Mouse (Mus musculus) limb, embryonic 11.5 days (tissue): ENCODE results near the gene Dnase1l3. TPM values are rescaled to one million over a fixed set of nuclear protein-coding genes. Genes with fewer than 3 reads are reported as not detected.
A peak's percentile ranks its signal among the peaks of the same experiment; 100 is the strongest.

Experiments
- ATAC-seq: fragments of 200-750 bp; cut with Nextera tagmentation; 2 replicates; pipeline ENCODE4 v1.8.0; 2017; ENCODE audit warnings: low read depth; ENCODE audit not compliant: insufficient number of reproducible peaks, low FRiP score, low TSS enrichment
- DNase-seq: peaks from one replicate; pipeline ENCODE4 v3.0.0-alpha.2; 2015; ENCODE audit warnings: low spot score
- H3K27ac ChIP-seq: fragments of 300-500 bp; sonication (generic); replicated peaks from 2 replicates; pipeline ENCODE4 v1.5.1; 2014; ENCODE audit warnings: low read depth, mild to moderate bottlenecking, low read length
- H3K27me3 ChIP-seq: fragments of 300-500 bp; sonication (generic); 2 replicates; pipeline ENCODE4 v1.6.1; 2014; ENCODE audit warnings: mild to moderate bottlenecking, low read length, mixed read lengths; ENCODE audit not compliant: control insufficient read depth, insufficient read depth
- H3K36me3 ChIP-seq: fragments of 300-500 bp; sonication (generic); 2 replicates; pipeline ENCODE4 v1.6.1; 2014; ENCODE audit warnings: mild to moderate bottlenecking, low read length, moderate library complexity, mixed read lengths; ENCODE audit not compliant: control insufficient read depth, insufficient read depth
- H3K4me1 ChIP-seq: fragments of 300-500 bp; sonication (generic); 2 replicates; pipeline ENCODE4 v1.6.1; 2014; ENCODE audit warnings: low read length, mixed read lengths; ENCODE audit not compliant: control insufficient read depth, insufficient read depth
- H3K4me2 ChIP-seq: fragments of 300-500 bp; sonication (generic); 2 replicates; pipeline ENCODE4 v1.6.1; 2014; ENCODE audit warnings: low read depth, mild to moderate bottlenecking, moderate library complexity; ENCODE audit not compliant: severe bottlenecking
- H3K4me3 ChIP-seq: fragments of 300-500 bp; sonication (generic); 2 replicates; pipeline ENCODE4 v1.5.1; 2014; ENCODE audit warnings: low read depth, low read length
- H3K9ac ChIP-seq: fragments of 300-500 bp; sonication (generic); 2 replicates; pipeline ENCODE4 v1.6.1; 2014; ENCODE audit warnings: mild to moderate bottlenecking, low read length
- H3K9me3 ChIP-seq: fragments of 300-500 bp; sonication (generic); 2 replicates; pipeline ENCODE4 v1.6.1; 2016; ENCODE audit warnings: low read length; ENCODE audit not compliant: control insufficient read depth
- WGBS: fragments of 180-500 bp; shearing (Covaris S2); extraction: QIAGEN DNeasy Blood & Tissue Kit; methylation state at CpG from one replicate; pipeline ENCODE4 v1.1.7; 2014; 5-methylcytosine and 5-hydroxymethylcytosine counted together
- polyA plus RNA-seq: library from polyadenylated mRNA; unstranded; fragments of >200 nt; fragmentation: Nextera tagmentation; extraction: Ambion mirVana; gene quantifications from 2 replicates; pipeline ENCODE4 v1.2.1, GENCODE M21; 2014

Dnase1l3 gene
- 0.04 TPM in 1 of 2 replicates, not detected in the other for polyA plus RNA-seq

GRCm38 (mm10) chr14:7994271-7994767 is at the start of gene Dnase1l3:
Gene Dnase1l3, minus strand, starts transcription at chr14:7994573.
- Histone ChIP-seq H3K4me3 (no peak within 1 kb of the TSS), H3K9me3 (no peaks in the 10 kb centered on the region), H3K4me1 (no peaks in the 10 kb centered on the region), H3K4me2 (no peak within 1 kb of the TSS), H3K9ac (no peak within 1 kb of the TSS), H3K36me3 (no peaks in the 10 kb centered on the region), H3K27ac (no peak within 1 kb of the TSS), H3K27me3 (0 out of 2 replicates have a peak, but pooled peaks cover 3% of the 10 kb centered on the region)
- DNase-seq: peak; percentile 42
- WGBS: 68% methylated on average over 8 of the region's 8 CpGs
- ATAC-seq: no peak

DNA sequence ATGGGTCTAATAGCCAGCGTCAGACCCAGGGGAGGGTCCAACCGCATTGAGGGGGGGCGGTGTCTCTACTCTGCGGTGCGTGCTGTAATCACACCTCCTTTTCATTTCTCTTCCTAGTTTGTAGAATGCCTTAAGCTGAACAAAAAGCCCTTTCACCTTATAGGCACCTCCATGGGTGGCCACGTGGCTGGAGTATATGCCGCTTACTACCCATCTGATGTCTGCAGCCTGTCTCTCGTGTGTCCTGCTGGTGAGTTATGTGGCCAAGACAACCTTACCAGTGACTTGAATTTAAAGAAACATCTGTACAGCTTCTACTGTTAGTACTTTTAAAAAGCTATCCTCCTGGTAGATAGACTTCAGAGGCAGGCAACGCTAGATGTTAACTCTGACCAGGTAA is 48.2 kb upstream of the Dnase1l3 start:
- no peak for ATAC-seq

GRCm38 (mm10) chr14:8042120-8042519 is 47.7 kb upstream of the Dnase1l3 start:
- DNase-seq (no peak), ATAC-seq (no peak)
- H3K4me1 ChIP-seq: no peaks in the 10 kb centered on the region
- no peak overlapping the region for H3K4me2 ChIP-seq
- no peaks in the 10 kb centered on the region for H3K27me3 ChIP-seq
- H3K36me3 ChIP-seq: no peaks in the 10 kb centered on the region; the same call in 1 of the 2 replicates
- H3K9ac ChIP-seq: no peak overlapping the region
- no peaks in the 10 kb centered on the region; the same call in 1 of the 2 replicates for H3K9me3 ChIP-seq
- 92% methylated on average over 2 of the region's 2 CpGs for WGBS
- H3K4me3 ChIP-seq: no peak overlapping the region
- no peak overlapping the region for H3K27ac ChIP-seq

More for the DNA sequence above, 48.2 kb upstream of the Dnase1l3 start:
- no peak overlapping the region for H3K9ac ChIP-seq
- no peak overlapping the region for H3K4me2 ChIP-seq
- no peak overlapping the region for H3K4me3 ChIP-seq
- no peak for DNase-seq
- no peak overlapping the region for H3K27ac ChIP-seq
- no peaks in the 10 kb centered on the region for H3K27me3 ChIP-seq
- 94% methylated on average over 9 of the region's 9 CpGs for WGBS
- no peaks in the 10 kb centered on the region; the same call in 1 of the 2 replicates for H3K36me3 ChIP-seq
- no peaks in the 10 kb centered on the region; the same call in 1 of the 2 replicates for H3K9me3 ChIP-seq
- H3K4me1 ChIP-seq: no peaks in the 10 kb centered on the region

DNA sequence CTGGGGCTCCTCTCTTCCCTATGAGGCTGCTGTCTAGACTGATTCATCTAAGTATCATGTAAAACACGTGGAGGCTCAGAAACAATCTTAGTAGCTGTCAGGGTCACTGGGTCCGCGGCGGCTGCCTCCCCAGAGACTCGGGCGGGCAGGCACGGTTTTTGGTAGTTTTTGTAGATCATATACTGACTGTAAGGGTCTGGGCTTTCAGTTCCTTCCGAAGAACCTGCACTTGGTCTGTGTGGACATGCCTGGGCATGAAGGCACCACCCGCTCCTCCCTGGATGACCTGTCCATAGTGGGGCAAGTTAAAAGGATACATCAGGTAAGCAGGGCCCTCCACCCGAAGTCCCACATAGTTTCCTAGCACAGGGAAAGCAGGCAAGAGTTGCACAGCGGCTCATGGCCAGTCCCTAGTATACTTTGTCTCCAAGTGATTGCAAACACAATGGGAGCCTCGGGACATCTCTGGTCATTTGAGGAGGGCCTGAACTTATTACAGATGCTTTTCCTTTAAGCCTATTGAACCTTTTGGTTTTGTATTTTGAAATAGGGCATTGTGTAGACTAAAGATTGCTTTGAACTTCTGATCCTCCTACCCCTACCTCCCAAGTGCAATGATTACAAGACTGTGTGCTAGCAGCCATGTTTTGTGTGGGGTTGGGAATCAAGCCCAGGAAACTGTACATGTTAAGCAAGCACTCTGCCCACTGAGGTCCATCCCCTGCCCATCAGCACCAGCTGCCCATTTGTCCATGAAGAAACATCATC is 46.7 kb upstream of the Dnase1l3 start:
- Histone ChIP-seq H3K9me3 (no peaks in the 10 kb centered on the region; the same call in 1 of the 2 replicates), H3K36me3 (no peaks in the 10 kb centered on the region), H3K27me3 (no peaks in the 10 kb centered on the region), H3K4me1 (no peaks in the 10 kb centered on the region), H3K4me2 (no peak overlapping the region), H3K4me3 (no peak overlapping the region), H3K27ac (no peak overlapping the region), H3K9ac (no peak overlapping the region)
- no peak for DNase-seq
- no peak for ATAC-seq
- 85% methylated on average over 12 of the region's 12 CpGs for WGBS

GRCm38 (mm10) chr14:8040179-8040578 is 45.8 kb upstream of the Dnase1l3 start:
- Histone ChIP-seq H3K4me1 (no peaks in the 10 kb centered on the region), H3K27ac (no peak overlapping the region), H3K4me2 (no peak overlapping the region), H3K27me3 (no peaks in the 10 kb centered on the region), H3K9ac (no peak overlapping the region), H3K9me3 (no peaks in the 10 kb centered on the region; the same call in 1 of the 2 replicates), H3K4me3 (no peak overlapping the region), H3K36me3 (no peaks in the 10 kb centered on the region)
- DNase-seq (no peak), ATAC-seq (no peak)
- WGBS: 84% methylated on average over 3 of the region's 3 CpGs

DNA sequence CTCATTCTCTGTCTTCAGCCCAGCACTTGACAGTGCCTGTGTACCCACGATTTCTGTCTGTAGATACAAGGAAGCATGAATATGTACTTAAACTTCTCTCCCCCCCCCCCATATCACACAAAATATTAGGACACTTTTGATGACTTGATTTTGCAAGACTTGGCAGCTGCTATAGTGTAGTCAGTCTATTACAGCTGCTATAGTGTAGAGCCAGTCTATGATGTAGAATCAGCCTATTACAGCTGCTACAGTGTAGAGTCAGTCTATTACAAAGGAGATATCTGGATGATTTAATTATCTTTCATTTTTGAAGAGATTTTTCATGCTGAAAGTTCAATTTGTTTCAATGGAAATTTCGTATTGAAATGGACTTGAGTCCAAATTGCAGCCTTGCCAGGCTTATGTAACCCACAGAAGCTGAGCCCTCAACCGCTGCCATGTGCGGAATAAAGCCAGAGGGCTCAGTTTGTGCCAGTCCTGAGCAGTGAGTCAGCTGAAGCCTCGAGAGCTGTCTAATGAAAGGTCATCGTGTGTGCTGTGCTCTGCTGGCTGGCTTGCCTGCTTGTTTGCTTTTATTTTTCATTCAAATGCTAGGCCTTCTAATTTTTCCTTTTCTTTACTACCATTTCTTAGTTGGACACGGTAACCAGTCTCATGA is 44.5 kb upstream of the Dnase1l3 start:
- H3K9me3 ChIP-seq: no peaks in the 10 kb centered on the region; the same call in 1 of the 2 replicates
- no peak overlapping the region for H3K9ac ChIP-seq
- DNase-seq: no peak
- no peak for ATAC-seq
- no peaks in the 10 kb centered on the region for H3K36me3 ChIP-seq
- H3K4me3 ChIP-seq: no peak overlapping the region
- H3K4me1 ChIP-seq: no peaks in the 10 kb centered on the region
- H3K4me2 ChIP-seq: no peak overlapping the region
- H3K27me3 ChIP-seq: no peaks in the 10 kb centered on the region
- no peak overlapping the region for H3K27ac ChIP-seq
- WGBS: 82% methylated on average over 7 of the region's 7 CpGs

DNA sequence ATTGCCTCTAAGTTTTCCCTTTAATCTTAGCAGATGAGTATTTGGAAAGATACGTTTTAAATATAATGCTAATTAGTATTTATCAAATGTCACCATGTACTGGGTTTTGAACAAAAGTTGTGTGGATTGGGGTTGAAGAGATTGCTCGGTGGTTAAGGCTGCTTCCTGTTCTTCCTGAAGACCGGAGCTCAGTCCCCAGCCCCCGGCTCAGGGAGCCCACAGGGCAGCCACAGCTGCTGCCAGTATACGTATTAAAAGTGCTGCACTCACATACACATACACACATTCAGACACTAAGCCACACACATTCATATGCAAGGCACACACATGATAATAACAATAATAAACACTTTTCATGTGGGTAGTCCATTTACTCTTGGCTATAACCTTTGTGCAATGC is 43.8 kb upstream of the Dnase1l3 start:
- H3K4me1 ChIP-seq: no peaks in the 10 kb centered on the region
- H3K27me3 ChIP-seq: no peaks in the 10 kb centered on the region
- no peak overlapping the region for H3K9ac ChIP-seq
- WGBS: 83% methylated on average over 5 of the region's 5 CpGs
- no peak overlapping the region for H3K27ac ChIP-seq
- H3K4me2 ChIP-seq: no peak overlapping the region
- no peak overlapping the region for H3K4me3 ChIP-seq
- H3K9me3 ChIP-seq: no peaks in the 10 kb centered on the region; the same call in 1 of the 2 replicates
- H3K36me3 ChIP-seq: no peaks in the 10 kb centered on the region
- ATAC-seq (no peak), DNase-seq (no peak)

DNA sequence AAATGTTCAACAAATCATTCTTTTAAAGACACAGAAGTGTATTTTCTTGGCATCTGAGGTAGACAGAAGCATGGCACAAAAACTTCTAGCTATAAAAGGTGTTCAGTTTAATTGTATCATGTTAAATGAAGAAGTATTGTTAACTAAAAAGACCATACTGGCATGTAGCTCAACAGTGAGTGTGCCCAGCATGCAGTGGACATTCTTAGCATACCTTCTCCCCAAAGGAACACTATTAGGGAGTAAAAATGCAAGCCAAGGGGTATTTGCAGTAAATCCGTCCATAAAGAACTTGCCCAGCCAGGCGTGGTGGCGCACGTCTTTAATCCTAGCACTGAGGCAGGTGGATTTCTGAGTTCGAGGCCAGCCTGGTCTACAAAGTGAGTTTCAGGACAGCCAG is 42.0 kb upstream of the Dnase1l3 start:
- WGBS: 81% methylated on average over 5 of the region's 5 CpGs
- H3K4me2 ChIP-seq: no peak overlapping the region
- no peak overlapping the region for H3K9ac ChIP-seq
- H3K4me3 ChIP-seq: no peak overlapping the region
- H3K36me3 ChIP-seq: no peaks in the 10 kb centered on the region
- no peaks in the 10 kb centered on the region for H3K4me1 ChIP-seq
- DNase-seq (no peak), ATAC-seq (no peak)
- no peaks in the 10 kb centered on the region for H3K27me3 ChIP-seq
- no peak overlapping the region for H3K27ac ChIP-seq
- no peaks in the 10 kb centered on the region; the same call in 1 of the 2 replicates for H3K9me3 ChIP-seq
